Mouse (Mus musculus): ENCODE data around the gene Gk.

GRCm38 (mm10) chrX:85797449-85797848, 20.8 kb upstream of the Gk start:
- no peak for TF ChIP-seq CTCF (IDR thresholded peaks at IDR 0.05; ENCODE audit: low read depth, low read length)
- no peak for TF ChIP-seq POLR2A (IDR thresholded peaks at IDR 0.05; ENCODE audit: extremely low read depth, insufficient read depth, low read length)
